Mouse (Mus musculus) adrenal gland, postnatal 10 days (tissue): ENCODE results near the gene Cemip. TPM values are rescaled to one million over a fixed set of nuclear protein-coding genes. Genes with fewer than 3 reads are reported as not detected.

Experiments
- DNase-seq: peaks from one replicate; pipeline ENCODE4 v3.0.0; 2021; ENCODE audit warnings: mixed read lengths
- total RNA-seq, 2 experiments: library from RNA; stranded (reverse); gene quantifications; 2 replicates each; pipeline ENCODE4 v1.2.3; 2021

The Cemip gene
- total RNA-seq, 2 experiments from 2014 or later: 1.7 to 1.8 TPM

DNA sequence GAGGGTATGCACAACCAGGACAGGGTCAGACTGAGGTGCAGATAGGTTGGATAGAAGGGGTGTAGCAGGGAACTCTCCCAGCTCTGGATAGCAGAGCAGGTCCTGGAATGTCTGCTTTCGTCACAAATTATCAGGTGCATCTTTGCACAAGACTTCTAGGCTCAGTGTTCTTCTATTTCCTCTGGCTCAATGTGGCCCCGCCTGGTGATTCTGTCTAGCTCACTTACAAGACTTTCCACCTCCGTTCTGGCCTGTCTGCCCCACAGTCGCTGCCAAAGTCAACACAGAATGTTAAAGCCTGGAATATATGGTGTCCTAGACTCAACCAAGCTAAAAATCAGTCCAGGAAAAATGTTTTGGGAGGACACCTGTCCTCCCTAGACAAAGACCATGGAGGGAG is 57.9 kb downstream of the Cemip start:
- no peak for DNase-seq

DNA sequence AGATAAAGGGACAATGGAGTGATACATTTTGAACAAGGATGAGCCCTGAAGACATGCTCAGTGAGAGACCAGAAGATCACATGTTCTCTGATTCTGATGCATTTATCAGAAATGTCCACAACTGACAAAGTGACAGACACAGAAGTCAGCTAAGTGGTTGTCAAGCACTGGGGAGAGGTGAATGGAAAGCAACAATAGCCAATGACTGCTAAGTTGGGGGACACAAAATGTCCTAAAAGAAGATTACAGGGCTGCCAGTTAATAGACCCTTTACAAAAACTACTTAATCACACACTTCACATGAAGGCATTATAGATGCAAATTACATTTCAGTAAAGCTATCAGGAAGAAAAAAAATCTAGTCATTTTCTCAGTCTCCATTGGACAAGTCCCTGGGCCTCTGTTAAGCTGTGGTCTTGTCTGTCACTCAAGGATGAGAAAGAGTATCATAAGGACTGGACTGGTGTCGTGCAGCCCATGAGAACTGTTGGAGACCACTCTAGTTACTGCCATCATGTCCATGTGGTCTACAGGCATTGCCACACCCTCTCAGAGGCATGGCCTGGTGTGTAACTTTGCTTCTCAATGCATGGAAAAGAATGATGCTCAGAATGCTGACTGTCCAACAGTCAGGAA is 59.2 kb downstream of the Cemip start:
- no peak for DNase-seq

DNA sequence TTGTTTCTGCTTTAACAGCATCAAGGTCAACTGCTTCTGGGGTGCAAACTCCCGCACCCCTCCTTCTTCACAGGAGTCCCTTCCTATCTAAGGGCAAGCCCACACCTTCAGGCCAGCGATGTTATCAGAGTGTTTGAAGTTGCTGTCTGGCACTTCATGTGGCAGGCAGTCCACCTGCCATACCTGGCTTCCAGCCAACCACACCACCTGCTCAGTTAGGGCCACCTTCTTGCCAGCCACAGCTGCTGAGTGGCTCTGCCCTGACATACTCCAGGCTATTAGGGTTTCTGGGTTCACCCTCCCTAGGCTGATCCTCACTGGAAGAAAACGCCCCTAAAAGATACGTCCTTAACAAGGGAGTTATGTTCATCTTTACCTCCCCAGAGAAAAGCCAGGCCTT is 60.2 kb downstream of the Cemip start:
- no peak for DNase-seq

DNA sequence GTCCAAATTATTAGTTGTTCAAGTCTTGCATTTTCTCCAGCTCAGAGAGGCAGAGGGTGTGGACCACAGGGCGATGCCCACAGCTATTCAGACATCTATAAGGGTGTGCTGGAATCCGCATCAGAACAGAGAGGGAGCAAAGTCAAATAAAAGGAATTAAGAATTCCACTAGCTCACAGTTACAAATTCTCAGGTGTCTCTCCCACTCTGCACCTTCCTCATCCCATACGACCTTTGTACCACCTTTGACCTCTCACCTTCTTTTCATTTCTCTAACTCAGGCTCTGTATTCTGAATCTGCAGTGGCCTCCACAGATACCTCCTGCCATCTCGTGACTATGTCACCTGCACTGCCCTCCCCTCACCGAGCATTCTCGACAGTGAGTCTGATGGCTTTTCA is 62.8 kb downstream of the Cemip start:
- no peak for DNase-seq

DNA sequence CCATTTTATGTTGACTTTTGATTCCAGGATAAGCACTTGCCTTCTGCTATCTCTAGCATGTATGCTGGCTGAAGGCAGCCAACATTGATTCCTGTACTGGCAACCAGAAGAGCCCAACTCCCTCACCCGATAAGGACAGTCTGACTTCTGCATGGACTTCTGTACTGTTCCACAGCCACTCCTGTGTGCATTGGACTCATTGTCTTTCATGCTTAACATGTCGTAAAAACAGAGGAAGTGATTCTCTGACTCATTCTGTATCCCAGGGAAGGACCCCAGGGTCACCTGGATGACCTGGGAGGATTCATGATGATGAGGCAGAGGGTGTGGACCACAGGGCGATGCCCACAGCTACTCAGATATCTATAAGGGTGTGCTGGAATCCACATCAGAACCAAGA is 63.8 kb downstream of the Cemip start:
- DNase-seq: no peak

DNA sequence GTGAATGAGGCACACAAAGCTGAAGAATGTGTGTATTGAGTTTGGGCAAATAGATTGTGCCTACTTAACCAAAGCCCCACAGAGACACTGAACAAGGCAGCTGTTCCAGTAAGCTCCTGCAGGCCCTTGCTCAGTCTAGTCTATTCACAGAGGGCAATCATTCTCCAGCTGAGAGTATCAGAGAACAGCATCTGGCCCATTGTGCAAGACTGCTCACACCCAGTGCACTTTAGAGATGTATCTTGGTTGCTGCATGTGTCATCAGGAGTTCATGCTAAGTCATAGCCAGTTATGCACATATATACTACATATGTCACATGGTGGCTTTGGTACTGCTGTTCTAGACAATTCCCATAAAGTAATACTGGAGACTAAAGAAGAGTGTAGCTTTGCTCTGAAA is 66.9 kb downstream of the Cemip start:
- no peak for DNase-seq

DNA sequence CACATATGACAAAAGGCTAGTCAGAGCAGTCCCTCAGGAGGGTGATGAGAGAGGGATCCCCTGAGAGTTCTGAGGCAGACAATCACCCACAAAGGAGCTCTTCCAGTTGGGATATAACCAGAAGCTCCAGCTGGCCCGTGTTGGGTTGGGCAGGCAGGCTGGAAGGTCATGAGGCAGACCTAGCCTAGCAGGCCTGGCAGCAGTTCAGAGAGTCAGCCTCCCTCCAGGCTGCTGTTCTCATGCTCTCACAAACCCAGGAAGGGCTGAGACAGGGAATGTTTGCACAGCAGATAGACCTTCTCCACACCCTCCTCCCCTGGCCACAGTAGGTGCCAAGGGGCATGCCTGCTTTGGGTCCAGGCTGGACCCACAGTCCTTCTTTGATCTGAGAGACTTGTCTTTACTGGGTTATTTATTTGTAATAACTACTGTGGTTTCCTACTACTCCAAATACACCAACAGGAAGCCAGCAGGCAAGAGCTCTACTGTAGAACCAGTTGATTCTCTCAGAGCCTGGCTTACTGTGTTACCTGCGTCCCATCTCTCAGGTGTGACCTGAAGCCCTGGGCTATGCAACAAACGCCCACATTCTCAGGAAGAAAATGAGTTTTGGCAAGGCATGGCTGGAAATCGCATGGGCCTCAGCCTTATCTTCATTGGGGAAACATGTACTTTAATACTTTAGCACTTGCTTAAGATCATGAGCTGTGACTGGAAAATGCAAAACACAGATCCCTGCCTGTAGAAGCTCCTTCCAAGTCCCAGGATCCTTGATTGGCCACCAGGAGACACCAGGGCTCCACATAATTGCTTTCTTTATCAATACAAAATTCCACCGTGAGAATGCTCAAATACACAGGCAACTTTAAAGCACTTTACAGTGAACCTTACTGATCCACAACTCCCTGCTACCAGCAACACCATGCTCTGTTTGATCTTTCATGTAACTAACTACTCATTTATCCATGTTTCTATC is 67.7 kb downstream of the Cemip start:
- peak; percentile 65 for DNase-seq

DNA sequence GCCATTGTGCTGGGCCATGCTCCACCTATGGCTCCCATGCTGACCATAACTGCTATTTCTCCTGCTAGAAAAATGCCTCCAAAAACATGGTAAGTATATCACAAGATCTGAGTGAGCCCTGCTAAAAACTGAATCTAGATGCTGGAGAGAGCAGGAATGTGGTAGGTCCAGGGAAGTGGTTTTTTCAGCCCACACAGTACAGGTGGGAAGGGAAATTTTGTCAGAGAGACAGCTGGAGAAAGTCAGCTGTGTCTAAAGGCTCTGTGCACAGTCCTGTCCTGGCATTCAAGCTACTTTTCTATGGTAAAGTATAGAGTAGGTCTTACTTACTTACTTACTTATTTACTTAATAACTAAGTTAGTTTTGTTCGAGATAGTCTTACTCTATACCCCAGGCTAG is 71.3 kb downstream of the Cemip start:
- DNase-seq: no peak

DNA sequence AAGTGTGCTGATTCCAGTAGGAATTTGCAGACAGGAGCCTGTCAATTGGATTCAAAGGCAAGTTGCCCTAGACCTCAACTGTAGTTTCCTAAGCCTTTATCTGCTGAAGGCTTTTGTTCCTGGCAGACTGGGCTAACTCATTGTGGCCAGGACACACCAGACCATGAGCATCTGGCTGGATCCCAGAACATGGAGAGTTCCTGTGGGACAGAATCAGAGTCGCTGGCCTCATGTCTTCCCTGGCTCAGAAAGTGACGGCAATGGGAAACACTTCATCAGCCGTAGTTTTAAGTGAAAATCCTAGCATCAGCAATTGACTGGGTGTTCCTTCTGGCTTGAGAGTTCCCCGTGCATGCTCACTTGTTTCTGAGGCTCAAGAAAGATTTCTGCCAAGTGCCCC is 72.6 kb downstream of the Cemip start:
- DNase-seq: peak; percentile 11

DNA sequence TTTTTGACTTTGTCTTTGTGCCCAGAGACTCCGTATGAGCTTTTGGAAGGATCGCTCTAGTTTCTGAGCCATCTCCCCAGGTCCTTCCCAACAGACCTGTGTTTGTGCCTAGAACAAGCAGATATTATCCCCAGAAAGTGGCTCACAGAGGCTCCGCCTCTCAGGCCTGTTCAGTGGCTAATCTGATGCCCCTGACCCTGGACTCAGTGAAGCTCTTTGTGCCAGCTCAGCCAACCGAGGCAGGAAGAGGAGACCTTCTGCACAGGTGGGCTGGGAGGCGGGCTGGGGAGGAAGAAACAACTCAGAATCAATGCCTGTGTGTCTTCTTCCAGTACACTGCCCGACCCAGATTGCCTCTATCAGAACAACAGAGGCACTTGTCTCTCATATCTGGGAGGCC is 81.9 kb downstream of the Cemip start:
- DNase-seq: no peak

DNA sequence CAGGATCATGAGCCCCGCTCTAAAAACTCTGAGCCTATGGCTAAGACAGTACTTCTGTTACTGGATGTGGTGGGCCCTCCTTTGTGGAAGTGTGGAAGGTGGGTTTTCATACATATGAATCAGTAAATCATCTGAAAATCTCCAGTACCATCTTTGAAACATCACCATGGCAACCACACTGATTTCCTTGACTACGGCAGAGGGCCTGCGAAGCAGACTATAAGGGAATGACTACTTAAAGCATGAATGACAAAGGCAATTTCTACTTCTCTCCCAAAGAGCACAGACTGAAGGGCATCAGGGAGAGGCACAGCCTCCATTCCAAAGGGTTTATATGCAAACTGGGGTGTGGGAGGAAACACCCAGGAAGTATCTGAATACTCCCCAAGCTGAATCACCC is 84.8 kb downstream of the Cemip start:
- DNase-seq: no peak

DNA sequence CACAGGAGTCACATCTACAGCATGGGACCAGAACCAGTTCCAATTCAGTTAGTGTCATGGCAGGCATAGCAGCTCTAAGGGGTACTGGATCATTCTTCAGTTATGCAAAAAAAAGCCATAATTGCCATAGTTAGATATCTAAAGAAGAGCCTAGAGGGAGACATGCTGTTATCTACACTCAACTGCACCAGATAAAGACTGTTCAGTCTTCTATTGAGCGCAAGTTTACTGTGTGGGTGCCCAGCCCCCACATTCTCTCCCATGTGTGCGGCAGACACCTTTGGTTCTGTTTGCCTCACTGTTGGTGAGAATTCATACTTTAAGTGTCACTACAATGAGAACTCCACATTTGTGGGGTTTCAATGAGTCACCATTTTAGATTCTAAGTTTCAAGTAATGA is 85.6 kb downstream of the Cemip start:
- DNase-seq: no peak

DNA sequence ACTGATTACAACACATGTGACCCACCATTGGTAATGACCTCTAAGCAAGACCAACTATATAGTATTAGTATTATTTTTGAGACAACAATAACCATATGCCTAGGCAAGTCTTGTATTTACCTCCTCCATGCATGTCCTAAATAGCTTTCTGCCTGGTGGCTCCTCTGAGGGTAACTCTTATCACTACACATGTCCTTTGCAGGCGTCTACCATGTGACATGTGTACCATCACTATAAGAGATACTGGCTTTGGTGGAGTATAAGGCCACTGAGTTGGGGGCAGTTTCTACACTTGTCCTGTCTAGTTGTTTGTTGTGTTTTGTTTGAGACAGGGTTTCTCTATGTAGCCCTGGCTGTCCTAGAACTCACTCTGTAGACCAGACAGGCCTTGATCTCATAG is 86.7 kb downstream of the Cemip start:
- DNase-seq: no peak

DNA sequence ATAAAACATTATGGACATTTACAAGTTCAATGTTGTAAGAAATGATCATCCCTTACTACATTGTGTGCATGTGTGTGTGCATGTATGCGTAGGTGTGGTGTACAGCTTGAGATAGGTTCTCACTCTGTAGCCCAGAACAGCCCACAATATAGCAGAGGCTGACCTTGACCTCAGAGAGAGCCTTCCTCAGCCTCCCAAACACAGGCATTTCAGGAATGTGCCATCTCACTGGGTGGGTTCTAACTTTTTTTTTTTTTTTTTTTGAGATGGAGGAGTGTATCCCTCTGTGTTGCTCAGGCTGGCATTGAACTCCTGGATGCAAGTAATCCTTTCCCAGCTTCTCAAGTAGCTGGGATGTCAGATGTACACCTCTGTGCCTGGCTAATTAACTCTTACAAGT is 92.0 kb downstream of the Cemip start:
- no peak for DNase-seq

DNA sequence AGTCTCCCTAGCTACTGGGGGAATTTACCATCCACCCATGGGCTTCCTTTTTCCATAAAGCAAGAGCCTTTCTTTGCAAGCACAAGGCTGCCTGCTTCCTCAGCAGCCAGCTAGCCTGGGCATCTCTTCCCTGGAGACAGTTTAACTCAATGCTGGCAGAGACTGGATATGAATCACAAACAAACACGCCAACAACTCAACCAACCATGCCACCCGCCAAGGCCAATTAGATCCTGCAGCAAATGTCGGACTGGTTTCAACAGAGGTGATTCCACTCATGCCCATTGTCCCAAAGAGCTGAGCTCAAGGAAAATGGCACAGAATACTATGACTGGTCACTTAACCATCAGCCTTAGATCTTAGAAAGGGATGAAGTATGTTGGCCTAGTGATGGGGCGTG is 97.0 kb downstream of the Cemip start:
- peak; percentile 23 for DNase-seq

DNA sequence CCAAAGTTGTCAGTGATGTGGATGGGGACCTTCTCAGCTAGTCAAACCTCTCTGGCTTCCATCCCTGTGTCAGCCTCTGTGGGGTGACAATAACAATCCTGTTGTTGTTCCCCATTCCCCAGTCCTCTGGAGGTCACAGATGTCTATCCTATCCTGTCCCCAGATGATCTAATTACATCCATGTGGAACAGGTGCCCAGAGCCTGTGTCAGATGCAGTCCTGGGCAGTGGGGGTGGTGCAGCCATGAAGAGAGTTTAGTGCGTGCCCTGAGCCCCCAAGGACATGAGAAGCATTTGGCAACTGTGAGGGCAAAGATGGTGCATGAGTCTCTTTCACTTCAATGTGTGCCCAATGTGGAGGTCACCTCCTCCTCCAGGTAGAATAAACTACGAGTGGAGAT is 100.6 kb downstream of the Cemip start:
- no peak for DNase-seq

DNA sequence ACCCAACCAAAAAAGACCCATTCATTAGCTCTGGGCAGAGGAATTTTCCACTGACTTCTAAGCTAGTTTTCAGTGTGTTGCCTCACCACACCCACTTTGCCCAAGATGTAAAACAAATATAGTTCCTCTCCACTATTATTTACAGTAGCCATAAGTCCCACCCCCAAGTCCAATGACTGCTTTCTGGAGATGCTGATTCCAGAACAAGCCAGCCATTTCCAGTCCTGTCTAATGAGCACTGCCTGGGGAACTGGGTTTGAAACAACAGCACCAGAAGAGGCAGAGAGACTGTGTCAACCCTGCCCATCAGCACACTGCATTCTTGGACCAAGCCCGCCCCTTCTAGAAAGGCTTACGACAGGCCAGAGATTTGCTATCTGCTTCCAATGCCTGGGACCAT is 103.7 kb downstream of the Cemip start:
- DNase-seq: no peak

DNA sequence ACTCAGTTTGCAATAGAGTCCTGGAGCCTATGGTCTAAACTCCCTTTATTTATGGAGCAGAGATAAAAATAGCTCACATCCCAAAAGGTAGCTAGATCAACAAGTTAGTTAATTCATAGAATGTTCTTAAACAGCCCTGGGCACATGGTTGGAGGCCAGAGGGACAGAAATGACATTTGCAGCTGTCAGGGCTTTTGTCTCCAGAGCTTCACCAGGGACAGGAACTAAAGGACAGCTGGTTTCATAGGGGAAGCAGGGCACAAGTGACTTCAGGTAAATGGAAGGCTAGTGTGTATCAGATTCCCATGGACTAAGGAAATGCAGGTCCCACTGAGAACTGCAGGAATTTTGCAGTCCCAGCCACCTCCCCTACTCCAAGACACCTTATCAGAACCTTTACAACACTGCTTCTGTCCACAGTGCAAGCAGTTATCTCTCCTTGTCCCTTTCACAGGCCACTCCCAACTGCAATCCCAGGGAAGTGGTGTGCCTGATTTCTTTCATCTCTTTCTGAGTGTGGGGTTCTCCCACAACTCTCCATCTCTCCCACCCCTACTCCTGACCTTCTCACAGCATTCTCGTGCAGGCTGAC is 107.3 kb downstream of the Cemip start:
- no peak for DNase-seq

DNA sequence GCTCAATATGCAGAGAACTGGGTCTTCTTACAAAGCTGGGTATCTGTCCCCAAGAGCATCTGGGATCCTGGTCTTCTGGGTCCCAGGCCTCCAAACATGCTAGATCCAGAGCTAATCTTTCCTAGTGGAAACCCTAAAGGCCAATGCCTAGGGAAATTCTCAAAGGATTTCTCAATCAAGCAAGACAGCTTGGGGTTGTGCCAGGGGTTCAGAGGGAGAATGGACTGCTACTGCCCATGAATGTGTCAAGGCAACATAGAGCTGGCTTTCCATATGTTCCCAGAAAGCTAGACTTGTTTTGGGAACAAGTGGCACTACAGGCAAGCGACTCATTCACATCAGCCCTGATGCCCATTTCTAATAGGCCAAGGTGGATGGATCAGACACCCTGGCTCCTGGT is 107.9 kb downstream of the Cemip start:
- DNase-seq: peak; percentile 31

DNA sequence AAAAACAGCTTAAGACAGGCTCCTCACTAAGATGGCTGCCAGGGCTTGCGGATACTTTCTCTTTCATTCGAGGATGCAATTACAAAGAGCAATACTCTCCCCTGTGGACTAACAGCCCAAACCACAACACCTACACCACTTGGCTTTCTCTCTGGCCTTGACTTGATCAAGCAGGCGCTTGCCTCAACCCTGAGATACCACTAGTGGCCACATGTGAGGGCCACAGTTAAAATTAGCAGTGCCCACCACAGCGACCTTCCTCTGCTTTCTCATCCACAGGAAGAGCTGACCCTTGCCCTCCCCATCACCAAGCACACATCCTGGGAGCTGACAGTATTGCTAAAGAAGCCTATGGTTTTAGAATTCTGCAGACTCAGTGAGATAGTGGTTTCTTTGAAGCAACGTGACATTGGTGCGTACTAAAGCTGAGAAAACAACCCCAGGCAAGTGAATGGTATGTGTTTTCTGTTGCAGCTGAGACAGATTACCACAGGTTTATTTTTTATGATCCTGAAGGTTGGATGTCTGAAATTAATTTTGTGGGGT is 109.8 kb downstream of the Cemip start:
- DNase-seq: no peak

DNA sequence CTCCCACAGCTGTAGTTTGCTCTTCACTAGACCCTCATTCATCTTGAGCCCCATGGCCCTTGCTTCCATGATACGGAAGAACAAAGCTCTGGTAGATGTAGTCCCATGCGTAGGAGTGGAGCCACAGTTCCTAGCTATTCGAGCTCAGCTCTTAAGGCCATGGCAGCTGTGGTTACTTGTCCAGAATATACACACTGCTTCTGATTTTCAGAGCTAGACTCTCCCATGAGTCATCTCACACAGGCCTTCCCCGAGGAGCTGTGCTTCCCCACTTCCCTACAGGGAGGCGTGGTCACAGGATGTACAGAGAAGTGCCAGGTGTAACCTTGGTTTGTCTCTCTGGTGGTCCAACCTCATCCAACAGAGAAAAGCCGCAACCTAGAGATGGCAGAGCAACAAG is 111.0 kb downstream of the Cemip start:
- DNase-seq: no peak

DNA sequence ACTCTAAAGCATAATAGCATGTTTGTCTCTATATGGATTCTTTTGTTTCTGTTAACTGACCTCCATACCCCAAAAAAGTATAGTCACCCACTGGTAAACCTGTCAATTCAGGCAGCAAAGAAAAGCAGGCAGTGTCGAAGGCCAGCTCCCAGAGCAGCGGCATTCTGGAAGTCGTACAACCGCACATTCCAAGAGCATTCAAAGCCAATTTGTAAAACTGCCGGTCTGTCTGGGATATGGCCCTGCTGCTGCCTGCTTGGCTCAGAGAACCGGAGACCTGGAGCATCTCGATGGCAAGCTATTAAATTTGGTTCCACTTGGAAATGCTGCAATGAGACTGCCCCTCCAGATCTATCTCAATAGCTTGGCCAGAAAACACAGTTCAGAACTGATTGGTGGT is 113.8 kb downstream of the Cemip start:
- no peak for DNase-seq
